Mouse (Mus musculus): ENCODE measurements around the gene Gm4297.
"Not testable (repeated sequence)": the region's sequence is repeated elsewhere in the genome, so short reads cannot be mapped to it uniquely, and the experiment has no call there.

The Gm4297 gene

GRCm38 (mm10) chrX:24574795-24575194 is at the start of gene Gm4297:
Gene Gm4297 (minus strand): TSS chrX:24574895.
- not testable (repeated sequence) for DNase-seq (ENCODE audit: low read depth)

Measured in induced T-regulatory cell, adult 2 months (primary cell).